Mouse (Mus musculus): Measurements from ENCODE around the gene Elfn1. TPM values are rescaled to one million over a fixed set of nuclear protein-coding genes. Genes with fewer than 3 reads are reported as not detected.

The Elfn1 gene
- polyA plus RNA-seq, 1 experiment from 2014 or later: 2.4 TPM

- Histone ChIP-seq H3K4me2 (replicated peaks) (no peak overlapping the region), H3K36me3 (no peaks in the 10 kb centered on the region), H3K27ac (replicated peaks) (no peak overlapping the region), H3K4me1 (no peaks in the 10 kb centered on the region), H3K4me3 (no peak overlapping the region), H3K9ac (replicated peaks) (no peak overlapping the region), H3K9me3 (no peaks in the 10 kb centered on the region), H3K27me3 (0 out of 2 replicates have a peak, but pooled peaks cover 2% of the 10 kb centered on the region)
- ATAC-seq (replicated peaks): no peak
- 67% methylated on average over 11 of the region's 11 CpGs for WGBS
Measured at GRCm38 (mm10) chr5:139921666-139922065, 13.9 kb downstream of the Elfn1 start.

DNA sequence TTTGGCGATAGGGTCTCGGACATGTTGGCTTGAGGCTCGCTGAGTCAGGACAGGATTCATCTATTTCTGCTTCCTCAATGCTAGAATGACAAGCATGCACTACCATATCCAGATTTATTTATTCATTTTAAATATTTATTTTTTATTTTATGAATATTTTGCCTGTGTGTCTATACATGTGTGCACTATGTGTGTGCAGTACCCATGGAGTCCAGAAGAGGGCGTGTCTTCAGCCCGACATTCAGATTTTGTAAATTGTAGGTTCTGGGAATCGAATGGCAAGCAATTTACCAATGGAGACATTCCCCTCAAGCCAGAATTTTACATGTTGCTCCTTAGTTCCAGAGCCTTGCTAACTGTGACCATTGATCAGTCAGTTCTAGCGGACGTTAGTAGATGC lies 16.1 kb downstream of the Elfn1 start:
- no peak for ATAC-seq (replicated peaks)
- H3K9me3 ChIP-seq: no peaks in the 10 kb centered on the region
- 91% methylated on average over 8 of the region's 8 CpGs for WGBS
- no peak overlapping the region for H3K27ac ChIP-seq (replicated peaks)
- no peak overlapping the region for H3K9ac ChIP-seq (replicated peaks)
- H3K4me3 ChIP-seq: no peak overlapping the region
- H3K27me3 ChIP-seq: 0 out of 2 replicates have a peak, but pooled peaks cover 2% of the 10 kb centered on the region
- no peaks in the 10 kb centered on the region for H3K36me3 ChIP-seq
- H3K4me1 ChIP-seq: no peaks in the 10 kb centered on the region
- H3K4me2 ChIP-seq (replicated peaks): no peak overlapping the region

DNA sequence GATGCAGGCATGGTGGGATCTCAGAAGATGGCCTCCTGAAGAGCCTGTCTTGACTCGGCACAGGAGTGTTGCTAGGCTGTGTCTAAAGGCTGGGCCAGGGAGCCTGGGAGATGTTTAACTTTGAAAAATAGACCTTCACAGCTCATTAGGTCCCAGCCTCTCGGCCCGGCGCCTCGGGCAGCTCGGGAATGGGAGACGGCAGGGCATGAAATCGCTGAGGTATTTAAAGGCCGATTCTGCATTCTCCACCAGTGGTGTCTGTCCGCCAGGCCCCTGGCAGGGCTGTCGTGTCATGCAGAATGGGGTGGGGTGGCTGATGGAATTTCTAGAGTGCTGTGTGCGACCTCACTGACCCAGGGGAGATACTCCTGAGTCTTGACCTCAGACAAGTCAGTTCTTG lies 22.4 kb downstream of the Elfn1 start:
- no peak overlapping the region for H3K4me2 ChIP-seq (replicated peaks)
- no peak overlapping the region for H3K4me3 ChIP-seq
- no peaks in the 10 kb centered on the region for H3K36me3 ChIP-seq
- H3K9ac ChIP-seq (replicated peaks): no peak overlapping the region
- no peak for ATAC-seq (replicated peaks)
- H3K9me3 ChIP-seq: no peaks in the 10 kb centered on the region
- 0 out of 2 replicates have a peak, but pooled peaks cover 4% of the 10 kb centered on the region for H3K27me3 ChIP-seq
- WGBS: 59% methylated on average over 12 of the region's 12 CpGs
- peaks cover 24% of the 10 kb centered on the region for H3K4me1 ChIP-seq
- H3K27ac ChIP-seq (replicated peaks): no peak overlapping the region

DNA sequence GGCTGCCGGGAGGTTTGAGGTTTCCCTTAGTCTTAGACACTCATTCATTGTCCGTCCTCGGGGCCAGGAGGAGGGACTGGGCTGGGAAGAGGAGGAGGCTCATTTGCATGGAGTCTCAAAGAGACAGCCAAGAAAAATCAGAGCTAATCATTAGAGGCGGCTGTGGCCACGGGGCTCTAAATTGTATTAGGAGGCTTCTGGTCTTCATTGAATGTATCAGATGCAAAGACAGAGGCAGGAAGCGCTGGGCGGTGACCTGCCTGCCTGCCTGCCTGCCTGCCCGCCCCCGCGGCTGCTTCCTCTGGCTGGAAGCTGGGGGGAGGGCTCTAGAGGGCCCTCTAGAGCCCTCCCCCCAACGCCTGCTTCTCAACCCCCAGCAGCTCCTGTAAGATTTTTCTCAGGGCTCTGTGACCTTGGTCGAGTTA lies 23.2 kb downstream of the Elfn1 start:
- H3K36me3 ChIP-seq: no peaks in the 10 kb centered on the region
- peaks cover 24% of the 10 kb centered on the region for H3K4me1 ChIP-seq
- under 1% methylated on average over 12 of the region's 12 CpGs for WGBS
- no peaks in the 10 kb centered on the region for H3K9me3 ChIP-seq
- H3K4me3 ChIP-seq: no peak overlapping the region
- no peak overlapping the region for H3K4me2 ChIP-seq (replicated peaks)
- H3K27me3 ChIP-seq: 0 out of 2 replicates have a peak, but pooled peaks cover 4% of the 10 kb centered on the region
- no peak overlapping the region for H3K27ac ChIP-seq (replicated peaks)
- no peak for ATAC-seq (replicated peaks)
- H3K9ac ChIP-seq (replicated peaks): no peak overlapping the region

GRCm38 (mm10) chr5:139931947-139932540 lies 24.3 kb downstream of the Elfn1 start:
- no peak overlapping the region for H3K9ac ChIP-seq (replicated peaks)
- WGBS: 26% methylated on average over 15 of the region's 15 CpGs
- 0 out of 2 replicates have a peak, but pooled peaks cover 4% of the 10 kb centered on the region for H3K27me3 ChIP-seq
- H3K4me2 ChIP-seq (replicated peaks): no peak overlapping the region
- peak overlapping the region; percentile 36; the same call in 1 of the 2 replicates for H3K27ac ChIP-seq (replicated peaks)
- H3K4me1 ChIP-seq: peaks cover 24% of the 10 kb centered on the region
- no peaks in the 10 kb centered on the region for H3K9me3 ChIP-seq
- H3K4me3 ChIP-seq: no peak overlapping the region
- H3K36me3 ChIP-seq: no peaks in the 10 kb centered on the region
- ATAC-seq (replicated peaks): peak; percentile 81

- ATAC-seq (replicated peaks): peak; percentile 55
- no peak overlapping the region for H3K4me3 ChIP-seq
- H3K9me3 ChIP-seq: no peaks in the 10 kb centered on the region
- no peak overlapping the region for H3K9ac ChIP-seq (replicated peaks)
- H3K4me2 ChIP-seq (replicated peaks): no peak overlapping the region
- WGBS: 30% methylated on average over 13 of the region's 13 CpGs
- H3K36me3 ChIP-seq: no peaks in the 10 kb centered on the region
- H3K4me1 ChIP-seq: peaks cover 24% of the 10 kb centered on the region
- peak overlapping the region; percentile 36; the same call in 1 of the 2 replicates for H3K27ac ChIP-seq (replicated peaks)
- H3K27me3 ChIP-seq: 0 out of 2 replicates have a peak, but pooled peaks cover 4% of the 10 kb centered on the region
Measured at GRCm38 (mm10) chr5:139932595-139933271, 25.0 kb downstream of the Elfn1 start.

DNA sequence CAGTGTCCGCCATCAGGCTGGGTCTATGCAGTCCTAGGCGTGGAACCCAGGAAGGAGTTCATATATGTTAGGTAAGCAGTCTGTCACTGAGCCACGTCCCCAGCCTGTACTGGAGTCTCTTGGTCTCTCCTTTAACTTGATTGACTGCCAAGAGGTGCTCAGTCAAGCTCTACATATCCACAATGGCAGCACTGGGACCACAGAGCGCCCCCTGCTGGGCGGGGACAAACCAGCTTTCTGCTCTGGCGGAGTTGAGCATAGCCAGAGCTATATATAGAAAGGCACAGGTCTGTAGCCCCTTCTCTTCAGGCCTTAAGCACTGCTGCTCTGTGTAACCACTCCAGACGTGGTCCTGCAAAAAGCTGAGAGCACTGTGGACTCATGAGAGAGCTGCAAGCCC lies 25.7 kb downstream of the Elfn1 start:
- Histone ChIP-seq H3K9ac (replicated peaks) (no peak overlapping the region), H3K4me2 (replicated peaks) (no peak overlapping the region), H3K27ac (replicated peaks) (no peak overlapping the region), H3K9me3 (no peaks in the 10 kb centered on the region), H3K36me3 (no peaks in the 10 kb centered on the region), H3K4me3 (no peak overlapping the region), H3K4me1 (peaks cover 24% of the 10 kb centered on the region), H3K27me3 (0 out of 2 replicates have a peak, but pooled peaks cover 4% of the 10 kb centered on the region)
- 45% methylated on average over 7 of the region's 7 CpGs for WGBS
- no peak for ATAC-seq (replicated peaks)

GRCm38 (mm10) chr5:139936431-139936830 lies 28.7 kb downstream of the Elfn1 start:
- Histone ChIP-seq H3K9me3 (no peaks in the 10 kb centered on the region), H3K36me3 (no peaks in the 10 kb centered on the region), H3K9ac (replicated peaks) (no peak overlapping the region), H3K27me3 (0 out of 2 replicates have a peak, but pooled peaks cover 4% of the 10 kb centered on the region), H3K4me2 (replicated peaks) (no peak overlapping the region), H3K4me1 (peaks cover 16% of the 10 kb centered on the region), H3K27ac (replicated peaks) (no peak overlapping the region), H3K4me3 (no peak overlapping the region)
- WGBS: 82% methylated on average over 13 of the region's 13 CpGs
- ATAC-seq (replicated peaks): no peak

- 27% methylated on average over 7 of the region's 7 CpGs for WGBS
- no peak overlapping the region for H3K4me2 ChIP-seq (replicated peaks)
- H3K4me1 ChIP-seq: peaks cover 25% of the 10 kb centered on the region
- no peaks in the 10 kb centered on the region for H3K36me3 ChIP-seq
- peak; percentile 59; the same call in 1 of the 2 replicates for ATAC-seq (replicated peaks)
- no peak overlapping the region for H3K9ac ChIP-seq (replicated peaks)
- H3K9me3 ChIP-seq: no peaks in the 10 kb centered on the region
- no peak overlapping the region for H3K4me3 ChIP-seq
- peak overlapping the region; percentile 29 for H3K27ac ChIP-seq (replicated peaks)
- H3K27me3 ChIP-seq: no peaks in the 10 kb centered on the region
Measured at GRCm38 (mm10) chr5:139944697-139945096, 37.0 kb downstream of the Elfn1 start.

- H3K4me1 ChIP-seq: peaks cover 25% of the 10 kb centered on the region
- H3K27me3 ChIP-seq: no peaks in the 10 kb centered on the region
- 65% methylated on average over 12 of the region's 12 CpGs for WGBS
- H3K9me3 ChIP-seq: no peaks in the 10 kb centered on the region
- H3K36me3 ChIP-seq: no peaks in the 10 kb centered on the region
- no peak overlapping the region for H3K9ac ChIP-seq (replicated peaks)
- H3K4me2 ChIP-seq (replicated peaks): no peak overlapping the region
- H3K27ac ChIP-seq (replicated peaks): 0 out of 2 replicates have a peak overlapping the region, but pooled peaks have one; percentile 1
- no peak for ATAC-seq (replicated peaks)
- no peak overlapping the region for H3K4me3 ChIP-seq
Measured at GRCm38 (mm10) chr5:139945715-139946364, 38.1 kb downstream of the Elfn1 start.

DNA sequence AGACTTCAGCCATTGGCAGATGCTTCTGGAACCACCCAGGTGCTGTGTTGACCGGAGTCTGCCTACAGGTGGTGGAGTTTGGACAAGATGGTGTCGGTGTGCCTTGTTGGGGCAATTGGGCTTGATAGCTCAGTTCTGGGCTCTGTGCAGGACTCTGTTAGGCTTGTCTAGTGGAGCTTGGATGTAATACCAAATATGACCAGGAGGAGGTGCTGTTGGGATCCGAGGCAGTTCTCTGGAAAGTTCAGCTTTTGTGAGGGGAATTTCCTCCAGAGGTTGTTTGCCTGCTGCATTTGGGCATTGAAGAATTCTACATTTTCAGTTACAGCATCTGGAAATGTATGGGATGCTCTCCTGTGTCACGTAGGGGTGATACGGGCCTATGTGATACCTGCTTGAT lies 39.7 kb downstream of the Elfn1 start:
- WGBS: 98% methylated on average over 5 of the region's 5 CpGs
- no peak for ATAC-seq (replicated peaks)
- no peaks in the 10 kb centered on the region for H3K9me3 ChIP-seq
- H3K4me3 ChIP-seq: no peak overlapping the region
- H3K9ac ChIP-seq (replicated peaks): no peak overlapping the region
- H3K4me1 ChIP-seq: peaks cover 25% of the 10 kb centered on the region
- no peaks in the 10 kb centered on the region for H3K27me3 ChIP-seq
- H3K27ac ChIP-seq (replicated peaks): no peak overlapping the region
- no peaks in the 10 kb centered on the region for H3K36me3 ChIP-seq
- no peak overlapping the region for H3K4me2 ChIP-seq (replicated peaks)

- H3K27ac ChIP-seq (replicated peaks): no peak overlapping the region
- no peaks in the 10 kb centered on the region for H3K9me3 ChIP-seq
- no peak overlapping the region for H3K4me2 ChIP-seq (replicated peaks)
- no peaks in the 10 kb centered on the region for H3K36me3 ChIP-seq
- no peak overlapping the region for H3K9ac ChIP-seq (replicated peaks)
- peaks cover 25% of the 10 kb centered on the region for H3K4me1 ChIP-seq
- WGBS: 60% methylated on average over 4 of the region's 4 CpGs
- no peak for ATAC-seq (replicated peaks)
- H3K4me3 ChIP-seq: no peak overlapping the region
- H3K27me3 ChIP-seq: no peaks in the 10 kb centered on the region
Measured at GRCm38 (mm10) chr5:139948552-139948951, 40.8 kb downstream of the Elfn1 start.
